Mouse (Mus musculus): ENCODE results near the gene Kif3c.

Gene Kif3c

GRCm38 (mm10) chr12:3424179-3424578 is 59.2 kb downstream of the Kif3c start:
- DNase-seq (ENCODE audit: low read depth, low spot score), result no peak

DNA sequence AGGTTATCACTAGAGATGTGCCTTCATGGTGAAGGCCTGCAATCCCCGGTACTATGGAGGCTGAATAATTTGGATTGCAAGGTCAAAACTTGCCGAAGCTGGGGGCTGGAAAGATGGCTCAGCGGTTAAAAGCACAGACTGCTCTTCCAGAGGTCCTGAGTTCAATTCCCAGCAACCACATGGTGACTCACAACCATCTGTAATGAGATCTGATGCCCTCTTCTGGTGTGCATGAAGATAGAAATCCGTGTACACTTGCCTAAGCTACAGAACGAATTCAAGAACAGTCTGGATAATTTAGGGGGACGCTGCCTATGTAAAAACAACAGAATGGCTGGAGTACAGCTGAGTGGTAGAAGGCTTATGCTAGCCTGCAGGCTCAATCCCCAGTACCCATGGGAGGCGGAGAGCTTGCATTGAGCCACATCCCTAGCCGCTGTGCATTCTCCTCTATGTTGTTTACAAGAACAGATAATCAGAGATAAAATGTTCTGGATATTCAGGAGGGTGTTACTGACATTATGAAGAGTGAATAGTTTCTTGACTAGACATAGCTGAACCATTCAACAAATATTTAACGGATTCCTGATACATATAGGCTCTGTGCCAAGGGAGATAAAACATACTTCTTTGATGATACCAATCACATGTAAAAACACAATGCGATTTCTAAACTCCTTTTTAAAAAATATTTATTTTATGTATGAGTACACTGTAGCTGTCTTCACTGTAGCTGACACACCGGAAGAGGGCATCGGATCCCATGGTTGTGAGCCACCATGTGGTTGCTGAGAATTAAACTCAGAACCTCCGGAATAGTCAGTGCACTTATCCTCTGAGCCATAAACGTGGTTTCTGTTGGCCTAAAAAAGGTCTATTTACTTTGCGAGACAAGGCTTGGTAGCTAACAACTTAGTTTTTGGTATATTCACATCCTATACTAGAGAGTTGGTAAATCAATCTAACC is 60.7 kb downstream of the Kif3c start:
- no peak for DNase-seq (ENCODE audit: low read depth, low spot score)

GRCm38 (mm10) chr12:3426530-3427034 is 61.6 kb downstream of the Kif3c start, which contains the start of gene Asxl2:
Asxl2 (plus strand) TSS chr12:3426857.
- peak; percentile 98 for DNase-seq (ENCODE audit: low read depth, low spot score)

- peak; percentile 76 for DNase-seq (ENCODE audit: low read depth, low spot score)
Measured at GRCm38 (mm10) chr12:3427067-3427889, 62.3 kb downstream of the Kif3c start.

GRCm38 (mm10) chr12:3427891-3428775 is 63.2 kb downstream of the Kif3c start:
- no peak for DNase-seq (ENCODE audit: low read depth, low spot score)

GRCm38 (mm10) chr12:3429681-3430442 is 64.9 kb downstream of the Kif3c start:
- DNase-seq (ENCODE audit: low read depth, low spot score), result no peak

- DNase-seq (ENCODE audit: low read depth, low spot score), result no peak
Measured at GRCm38 (mm10) chr12:3430443-3430753, 65.5 kb downstream of the Kif3c start.

DNA sequence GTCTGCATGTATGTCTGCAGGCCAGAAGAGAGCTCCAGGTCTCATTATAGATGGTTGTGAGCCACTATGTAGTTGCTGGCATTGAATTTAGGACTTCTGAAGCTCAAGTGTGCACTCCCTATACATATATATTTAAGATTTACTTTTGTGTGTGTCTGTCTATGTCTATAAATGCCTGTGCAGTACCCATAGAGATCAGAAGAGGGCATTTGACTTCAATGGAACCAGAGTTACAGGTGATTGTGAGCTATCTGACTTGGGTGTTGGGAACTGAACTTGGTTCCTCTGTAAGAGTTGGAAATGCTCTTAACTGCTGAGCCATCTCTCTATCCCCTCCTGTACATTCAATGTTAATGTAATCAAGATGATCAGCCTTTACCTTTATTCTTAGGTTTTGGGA is 66.1 kb downstream of the Kif3c start:
- peak; percentile 63 for DNase-seq (ENCODE audit: low read depth, low spot score)

DNA sequence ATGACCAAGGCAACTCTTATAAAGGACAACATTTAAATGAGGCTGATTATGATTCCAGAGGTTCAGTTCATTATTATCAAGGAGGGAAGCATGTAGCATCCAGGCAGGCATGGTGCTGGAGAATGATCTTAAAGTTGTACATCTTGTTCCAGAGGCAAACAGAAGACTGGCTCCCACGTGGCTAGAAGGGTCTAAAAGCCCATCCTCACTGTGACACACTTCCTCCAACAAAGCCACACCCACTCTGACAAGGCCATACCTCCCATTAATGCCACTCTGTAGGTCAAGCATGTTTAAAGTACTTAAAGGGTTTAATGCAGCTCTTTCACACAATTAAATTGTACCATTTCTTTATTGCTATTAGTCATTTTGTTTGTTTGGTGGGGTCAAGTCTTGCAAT is 68.8 kb downstream of the Kif3c start:
- peak; percentile 47 for DNase-seq (ENCODE audit: low read depth, low spot score)

DNA sequence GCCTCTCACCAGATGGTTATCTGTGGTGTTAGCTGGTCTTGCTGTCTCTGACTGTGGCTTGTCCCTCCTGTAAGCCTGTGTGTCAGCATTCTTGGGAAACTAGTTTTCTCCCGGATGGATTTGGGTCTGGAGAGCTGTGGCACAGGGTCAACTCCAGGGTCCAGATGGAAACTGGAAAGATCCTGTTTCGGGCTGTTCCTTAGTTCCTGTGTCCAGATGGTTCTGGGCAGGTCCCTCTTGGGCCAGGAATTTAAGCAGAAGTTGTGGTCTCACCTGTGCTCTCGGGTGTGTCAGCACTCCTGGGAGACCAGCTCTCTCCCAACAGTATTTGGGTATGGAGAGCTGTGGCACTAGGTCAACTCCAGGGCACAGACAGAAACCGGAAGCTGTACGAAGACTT is 71.5 kb downstream of the Kif3c start:
- DNase-seq (ENCODE audit: low read depth, low spot score), result peak; percentile 48

- DNase-seq (ENCODE audit: low read depth, low spot score), result peak; percentile 42
Measured at GRCm38 (mm10) chr12:3437815-3438214, 72.9 kb downstream of the Kif3c start.

- peak; percentile 72 for DNase-seq (ENCODE audit: low read depth, low spot score)
Measured at GRCm38 (mm10) chr12:3440916-3441315, 76.0 kb downstream of the Kif3c start.

GRCm38 (mm10) chr12:3441361-3441760 is 76.4 kb downstream of the Kif3c start:
- DNase-seq (ENCODE audit: low read depth, low spot score), result no peak

DNA sequence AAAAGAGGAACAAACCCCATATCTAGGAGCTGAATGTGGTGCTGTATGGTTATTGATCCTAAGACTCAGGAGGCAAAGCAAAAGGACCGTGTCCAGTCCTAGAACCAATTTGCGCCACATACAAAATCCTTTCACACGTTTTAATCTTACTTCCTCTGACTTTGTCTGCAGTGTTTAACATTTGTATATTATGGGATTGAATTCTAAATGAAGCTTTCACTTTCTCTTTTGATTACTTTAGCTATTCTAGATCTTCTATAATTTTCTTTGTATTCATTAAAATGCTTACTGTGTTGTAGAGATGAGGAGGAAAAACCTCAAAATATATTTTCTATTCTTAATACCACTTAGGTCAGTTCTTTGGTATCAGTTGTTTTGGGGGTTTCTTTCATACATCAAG is 88.6 kb downstream of the Kif3c start:
- no peak for DNase-seq (ENCODE audit: low read depth, low spot score)
